Mouse (Mus musculus) heart, embryonic 16.5 days (tissue): ENCODE measurements around the gene Zcchc9. TPM values are rescaled to one million over a fixed set of nuclear protein-coding genes. Genes with fewer than 3 reads are reported as not detected.

ENCODE experiments used
- ATAC-seq: fragments of 200-750 bp; cut with Nextera tagmentation; replicated peaks from 2 replicates; pipeline ENCODE4 v1.8.0; 2017; ENCODE audit warnings: moderate number of reproducible peaks; ENCODE audit not compliant: insufficient read depth, low FRiP score; ENCODE audit errors: extremely low read depth
- H3K27ac ChIP-seq: fragments of 300-500 bp; sonication (generic); 2 replicates; pipeline ENCODE4 v1.5.1; 2014; ENCODE audit warnings: mild to moderate bottlenecking, low read length, control low read depth, moderate library complexity
- H3K27me3 ChIP-seq: fragments of 300-500 bp; sonication (generic); 2 replicates; pipeline ENCODE4 v1.6.1; 2014; ENCODE audit warnings: low read length, mixed read lengths; ENCODE audit not compliant: control insufficient read depth, insufficient read depth
- H3K36me3 ChIP-seq: fragments of 300-500 bp; sonication (generic); 2 replicates; pipeline ENCODE4 v1.6.1; 2014; ENCODE audit not compliant: control insufficient read depth, insufficient read depth
- H3K4me1 ChIP-seq: fragments of 300-500 bp; sonication (generic); 2 replicates; pipeline ENCODE4 v1.6.1; 2014; ENCODE audit warnings: low read length, mixed read lengths; ENCODE audit not compliant: control insufficient read depth, insufficient read depth
- H3K4me2 ChIP-seq: fragments of 300-500 bp; sonication (generic); 2 replicates; pipeline ENCODE4 v1.6.1; 2014; ENCODE audit warnings: low read depth, mild to moderate bottlenecking, control low read depth, low read length
- H3K4me3 ChIP-seq: fragments of 300-500 bp; sonication (generic); 2 replicates; pipeline ENCODE4 v1.5.1; 2014; ENCODE audit warnings: mild to moderate bottlenecking, control low read depth, low read length
- H3K9ac ChIP-seq: fragments of 300-500 bp; sonication (generic); 2 replicates; pipeline ENCODE4 v1.6.1; 2014; ENCODE audit warnings: low read length, control low read depth
- H3K9me3 ChIP-seq: fragments of 300-500 bp; sonication (generic); replicated peaks from 2 replicates; pipeline ENCODE4 v1.6.1; 2016; ENCODE audit warnings: low read length; ENCODE audit not compliant: control insufficient read depth
- WGBS: fragments of 180-500 bp; shearing (Covaris S2); extraction: QIAGEN DNeasy Blood & Tissue Kit; methylation state at CpG from one replicate; pipeline ENCODE4 v1.1.7; 2014; 5-methylcytosine and 5-hydroxymethylcytosine counted together
- microRNA-seq: library from miRNA; unstranded; fragments of <30 nt; microRNA quantifications from one replicate; pipeline ENCODE4, GENCODE M21; 2017
- polyA plus RNA-seq: library from polyadenylated mRNA; unstranded; fragments of >200 nt; fragmentation: Nextera tagmentation; extraction: Ambion mirVana; gene quantifications from 2 replicates; pipeline ENCODE4 v1.2.1, GENCODE M21; 2015

Gene Zcchc9
- polyA plus RNA-seq, 1 experiment from 2014 or later: 26.5 TPM

DNA sequence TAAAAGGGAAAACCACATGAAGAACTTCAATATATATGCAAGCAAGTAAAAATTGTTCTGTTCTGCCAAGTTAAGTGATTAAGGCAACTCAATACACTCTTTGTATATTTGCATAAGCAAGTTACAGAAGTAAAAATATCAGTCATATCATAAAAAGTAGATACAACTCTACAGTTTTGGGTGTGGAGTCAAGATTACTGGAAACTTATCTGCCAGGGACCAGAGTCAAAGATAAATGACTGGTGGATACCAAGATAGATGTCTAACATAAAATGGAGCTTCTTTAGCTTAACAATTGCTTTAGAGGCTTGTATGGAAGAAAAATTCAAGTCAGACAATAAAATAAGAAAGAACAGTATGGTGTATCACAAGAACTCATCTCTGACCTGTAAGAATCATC is 52.7 kb downstream of the Zcchc9 start:
- Histone ChIP-seq H3K27me3 (no peaks in the 10 kb centered on the region), H3K9ac (no peak overlapping the region), H3K4me1 (peaks cover 3% of the 10 kb centered on the region), H3K4me2 (no peak overlapping the region), H3K27ac (no peak overlapping the region), H3K9me3 (no peaks in the 10 kb centered on the region), H3K4me3 (no peak overlapping the region), H3K36me3 (no peaks in the 10 kb centered on the region)
- ATAC-seq: no peak

DNA sequence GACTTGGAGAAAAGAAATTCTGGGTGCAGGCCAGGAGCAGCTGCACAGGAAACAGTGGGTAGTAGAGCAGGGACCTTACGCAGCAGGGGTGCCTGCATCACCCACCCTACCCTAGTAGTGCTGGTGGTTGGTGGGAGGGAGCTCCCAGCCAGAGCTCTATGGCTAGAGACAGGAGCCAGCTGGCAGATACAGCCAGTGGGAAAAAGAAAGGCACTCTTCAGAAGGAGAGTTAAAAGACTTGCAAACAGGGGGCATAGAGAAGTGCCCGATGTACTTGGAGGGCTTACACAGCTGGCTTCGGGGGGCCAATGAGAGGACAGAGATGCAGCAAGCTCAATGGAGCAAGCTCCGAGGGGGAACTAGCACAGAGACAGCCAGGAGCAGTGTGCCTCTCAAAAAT is 53.8 kb downstream of the Zcchc9 start:
- no peaks in the 10 kb centered on the region for H3K9me3 ChIP-seq
- H3K9ac ChIP-seq: no peak overlapping the region
- no peaks in the 10 kb centered on the region for H3K36me3 ChIP-seq
- H3K27ac ChIP-seq: no peak overlapping the region
- peaks cover 2% of the 10 kb centered on the region for H3K4me1 ChIP-seq
- 50% methylated on average over 4 of the region's 4 CpGs for WGBS
- no peak overlapping the region for H3K4me2 ChIP-seq
- no peak for ATAC-seq
- no peaks in the 10 kb centered on the region for H3K27me3 ChIP-seq
- H3K4me3 ChIP-seq: no peak overlapping the region

DNA sequence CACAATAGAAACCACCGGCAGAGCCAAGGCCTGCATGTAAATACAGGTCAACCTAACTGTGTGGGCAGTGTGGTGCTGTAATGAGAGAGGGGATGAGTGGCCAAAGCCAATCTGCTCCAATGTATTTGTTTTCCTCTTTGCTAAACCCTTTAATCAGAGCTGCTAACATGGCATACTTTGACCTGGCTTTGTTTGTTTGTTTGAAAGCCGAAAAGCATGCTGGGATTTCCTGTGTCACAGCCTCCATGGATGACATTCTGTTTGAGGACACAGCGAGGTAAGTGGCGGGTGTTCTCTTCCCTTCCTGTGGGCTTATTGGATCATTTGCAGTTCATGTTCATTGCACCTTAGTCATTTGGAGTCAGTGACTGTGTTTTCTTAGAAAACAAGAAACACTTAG is 57.5 kb downstream of the Zcchc9 start:
- WGBS: 65% methylated on average over 4 of the region's 4 CpGs
- no peak overlapping the region for H3K27ac ChIP-seq

DNA sequence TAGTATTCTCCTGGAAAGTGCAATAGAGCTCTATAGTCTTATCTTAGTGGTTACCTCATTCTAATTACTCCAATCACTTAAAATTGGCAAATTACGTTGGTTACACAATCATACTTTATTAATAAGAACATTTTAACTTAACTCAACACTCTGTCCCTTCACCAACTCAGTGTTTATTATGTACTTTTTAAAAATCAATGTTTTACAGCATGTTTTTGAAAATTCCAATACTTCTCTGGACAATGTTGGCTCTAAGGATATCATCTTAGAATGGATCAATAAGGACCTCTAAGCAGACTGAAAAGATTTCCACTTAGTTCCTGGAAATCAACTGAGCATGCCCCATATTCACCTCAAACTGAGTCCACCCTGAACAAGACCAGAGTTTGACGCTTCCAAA is 59.1 kb downstream of the Zcchc9 start:
- Histone ChIP-seq H3K9me3 (no peaks in the 10 kb centered on the region), H3K4me2 (no peak overlapping the region), H3K4me3 (no peak overlapping the region), H3K27me3 (no peaks in the 10 kb centered on the region), H3K4me1 (no peaks in the 10 kb centered on the region), H3K36me3 (no peaks in the 10 kb centered on the region), H3K27ac (no peak overlapping the region), H3K9ac (no peak overlapping the region)
- WGBS: 82% methylated on average over 2 of the region's 2 CpGs
- ATAC-seq: no peak

More for the DNA sequence above, 57.5 kb downstream of the Zcchc9 start:
- no peaks in the 10 kb centered on the region for H3K36me3 ChIP-seq
- H3K9me3 ChIP-seq: no peaks in the 10 kb centered on the region
- H3K4me2 ChIP-seq: no peak overlapping the region
- no peak overlapping the region for H3K9ac ChIP-seq
- no peaks in the 10 kb centered on the region for H3K4me1 ChIP-seq
- H3K4me3 ChIP-seq: no peak overlapping the region
- no peak for ATAC-seq
- H3K27me3 ChIP-seq: no peaks in the 10 kb centered on the region

Small RNAs within 50 kb of the gene (microRNA-seq; reads per million reads assigned to microRNA genes)
- gene Gm27656: not detected

Other genes starting within 250 kb of the Zcchc9 start
- not detected in 2 replicates for gene Acot12, start 66.2 kb downstream of the Zcchc9 start, polyA plus RNA-seq
- gene Ckmt2, start 69.2 kb upstream of the Zcchc9 start, polyA plus RNA-seq: 83.5 and 94.8 TPM in 2 replicates